Mouse (Mus musculus) cerebellum, adult 8-10 months (tissue): ENCODE measurements around the gene Pum1.

Experiments used
- DNase-seq: peaks from one replicate; pipeline ENCODE4 v3.0.0; 2022

The Pum1 gene

DNA sequence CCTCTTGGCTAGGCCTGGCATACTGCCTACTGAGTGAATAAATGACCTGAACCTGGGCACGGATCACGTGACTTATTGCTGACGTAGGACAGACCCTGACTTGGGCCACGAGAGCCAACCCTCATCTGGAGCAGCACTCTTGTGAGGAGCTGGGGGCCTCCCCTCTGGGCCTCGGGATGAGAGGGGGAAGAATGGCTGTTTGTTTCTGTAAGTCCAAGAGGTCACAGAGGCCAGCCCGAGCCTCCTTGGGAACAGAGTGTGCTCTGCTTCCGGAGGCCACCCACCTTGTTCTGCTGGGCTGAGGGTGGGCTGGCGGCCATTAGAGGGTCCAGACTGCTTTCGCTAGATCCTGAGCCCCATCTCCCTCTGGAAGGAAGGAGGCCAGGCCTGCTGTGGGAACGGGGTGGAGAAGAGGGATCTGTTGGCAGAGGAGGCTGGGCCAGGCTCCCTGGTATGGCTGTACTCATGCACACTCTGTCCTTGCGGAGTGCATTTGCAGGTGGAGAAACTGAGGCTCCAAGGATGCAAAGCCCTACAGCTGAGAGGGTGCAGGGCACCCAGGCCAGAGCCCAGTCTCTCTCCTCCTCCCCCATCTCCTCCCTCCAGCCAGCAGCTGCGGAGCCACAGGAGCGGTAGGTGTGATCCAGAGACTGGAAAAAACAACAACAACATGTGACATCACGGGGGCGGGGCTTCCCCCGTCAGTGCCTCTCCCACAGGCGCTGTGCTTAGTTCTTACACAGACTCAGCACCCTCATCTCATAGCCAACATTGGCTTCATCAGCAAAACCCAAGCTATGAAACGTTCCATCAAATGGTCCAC, 165.9 kb downstream of the Pum1 start:
- no peak for DNase-seq
